Mouse (Mus musculus): ENCODE data around the gene Fam122c. TPM values are rescaled to one million over a fixed set of nuclear protein-coding genes. Genes with fewer than 3 reads are reported as not detected.
A peak's percentile ranks its signal among the peaks of the same experiment; 100 is the strongest.

Fam122c gene
- not detected in 2 replicates for total RNA-seq (2014; rRNA removed; ENCODE audit: low replicate concordance)
- not detected in 2 replicates for polyA plus RNA-seq (2015; fragmentation: Nextera tagmentation; extraction: Ambion mirVana)

DNA sequence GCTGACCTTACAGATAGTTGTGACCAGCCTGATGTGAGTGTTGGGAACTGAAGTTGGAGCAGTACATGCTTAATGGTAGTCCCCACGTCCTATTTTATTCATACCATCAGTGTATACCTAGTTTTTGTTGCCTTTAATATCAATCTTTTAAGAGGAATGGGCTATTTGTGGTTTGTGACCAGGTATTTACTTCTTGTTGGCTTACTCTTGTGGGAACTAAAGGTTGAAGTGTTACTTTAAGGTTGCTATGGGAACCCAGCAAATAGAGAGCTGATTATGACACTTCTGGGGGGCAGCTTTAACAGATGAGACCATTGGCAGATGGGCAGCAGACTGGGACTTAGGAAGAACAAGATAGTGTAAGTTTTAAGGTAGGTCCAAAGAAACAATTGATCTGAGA is at the start of gene Fam122c:
Gene Fam122c, plus strand, starts transcription at position 301 of the 400 bp plus-strand sequence.
- no peak for TF ChIP-seq EP300 (IDR thresholded peaks at IDR 0.05; ENCODE audit: low read depth)
- no peak for TF ChIP-seq CTCF (IDR thresholded peaks at IDR 0.05; ENCODE audit: low read depth)
- H3K27ac ChIP-seq (ENCODE audit: low read depth), result no peak within 1 kb of the TSS
- DNase-seq (ENCODE audit: low spot score) (no peak), ATAC-seq (ENCODE audit: insufficient read depth, low read depth) (no peak)
- H3K4me1 ChIP-seq (ENCODE audit: control insufficient read depth, insufficient read depth), result no peaks in the 10 kb centered on the region
- no peak within 1 kb of the TSS for H3K4me2 ChIP-seq (ENCODE audit: low read depth, low read length)
- no peak within 1 kb of the TSS for H3K9ac ChIP-seq (replicated peaks; ENCODE audit: low read depth, low read length)
- H3K9me3 ChIP-seq (replicated peaks; ENCODE audit: control insufficient read depth, low read length), result no peaks in the 10 kb centered on the region
- no peaks in the 10 kb centered on the region for H3K36me3 ChIP-seq (replicated peaks; ENCODE audit: control insufficient read depth, insufficient read depth, low read length)
- 44% methylated on average over 1 of the region's 1 CpGs for WGBS
- no peaks in the 10 kb centered on the region for H3K27me3 ChIP-seq (ENCODE audit: control insufficient read depth, insufficient read depth, low read length)
- H3K4me3 ChIP-seq (ENCODE audit: low read depth, low read length), result no peak within 1 kb of the TSS

DNA sequence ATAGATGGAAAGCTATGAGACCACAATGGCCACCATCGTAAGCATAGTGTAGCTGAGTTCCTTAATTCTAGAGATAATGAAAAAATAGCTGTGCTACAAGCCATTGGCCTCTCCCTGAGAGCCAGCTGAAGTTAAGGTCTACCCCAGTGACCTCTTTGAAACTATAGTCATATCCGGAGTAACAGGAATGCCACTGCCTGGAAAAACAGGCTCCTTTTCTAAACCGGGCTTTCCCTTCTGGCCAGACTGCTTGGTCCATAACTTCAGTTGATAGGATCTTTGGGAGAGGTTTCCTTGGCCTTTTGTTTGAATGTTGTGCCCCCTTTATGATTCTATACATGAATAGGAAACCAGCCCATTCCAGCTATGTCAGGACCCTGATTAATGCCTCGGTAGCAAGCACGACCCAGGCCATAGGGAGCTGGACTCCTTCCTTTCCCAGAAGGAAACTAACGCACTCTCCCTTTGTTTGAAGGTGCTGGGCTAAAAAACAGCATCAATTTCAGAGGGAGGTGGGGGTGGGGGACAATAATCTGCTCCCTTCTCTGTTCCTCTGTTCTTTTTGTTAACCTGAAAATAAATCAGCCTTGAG is 48.8 kb upstream of the Fam122c start:
- Histone ChIP-seq H3K27ac (ENCODE audit: low read depth) (peak overlapping the region; percentile 62), H3K9me3 (replicated peaks; ENCODE audit: control insufficient read depth, low read length) (no peaks in the 10 kb centered on the region), H3K36me3 (replicated peaks; ENCODE audit: control insufficient read depth, insufficient read depth, low read length) (no peaks in the 10 kb centered on the region), H3K9ac (replicated peaks; ENCODE audit: low read depth, low read length) (no peak overlapping the region), H3K4me2 (ENCODE audit: low read depth, low read length) (no peak overlapping the region), H3K27me3 (ENCODE audit: control insufficient read depth, insufficient read depth, low read length) (no peaks in the 10 kb centered on the region), H3K4me3 (ENCODE audit: low read depth, low read length) (no peak overlapping the region), H3K4me1 (ENCODE audit: control insufficient read depth, insufficient read depth) (no peaks in the 10 kb centered on the region)
- TF ChIP-seq CTCF (IDR thresholded peaks at IDR 0.05; ENCODE audit: low read depth), result no peak
- TF ChIP-seq EP300 (IDR thresholded peaks at IDR 0.05; ENCODE audit: low read depth), result no peak
- ATAC-seq (ENCODE audit: insufficient read depth, low read depth), result no peak; the same call in 1 of the 2 replicates
- 53% methylated on average over 6 of the region's 6 CpGs for WGBS
- DNase-seq (ENCODE audit: low spot score), result peak; percentile 35

DNA sequence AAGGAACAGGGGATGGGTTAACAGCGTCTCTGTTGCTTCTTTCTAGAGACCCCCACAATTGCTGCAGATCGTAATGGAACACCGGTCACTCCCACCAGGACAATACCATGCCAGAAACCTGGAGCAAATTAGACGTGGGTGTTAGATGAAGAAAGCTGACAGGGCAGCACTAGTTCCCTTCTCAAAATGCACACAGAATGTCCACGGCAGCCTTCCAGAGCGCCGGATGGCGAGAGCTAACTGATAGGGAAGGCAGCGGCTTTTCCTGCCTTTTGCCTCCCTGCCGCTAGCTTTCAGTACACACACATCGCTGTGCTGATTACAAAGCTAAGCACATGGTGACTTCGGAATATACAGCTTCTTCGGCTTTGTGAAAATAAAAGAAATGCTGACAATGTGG is 41.3 kb upstream of the Fam122c start:
- no peaks in the 10 kb centered on the region for H3K36me3 ChIP-seq (replicated peaks; ENCODE audit: control insufficient read depth, insufficient read depth, low read length)
- no peaks in the 10 kb centered on the region for H3K4me1 ChIP-seq (ENCODE audit: control insufficient read depth, insufficient read depth)
- H3K4me3 ChIP-seq (ENCODE audit: low read depth, low read length), result peak overlapping the region; percentile 36
- H3K27ac ChIP-seq (ENCODE audit: low read depth), result peak overlapping the region; percentile 84
- H3K4me2 ChIP-seq (ENCODE audit: low read depth, low read length), result peak overlapping the region; percentile 60
- peak; percentile 33; the same call in 1 of the 2 replicates for ATAC-seq (ENCODE audit: insufficient read depth, low read depth)
- peak overlapping the region; percentile 40 for H3K9ac ChIP-seq (replicated peaks; ENCODE audit: low read depth, low read length)
- no peaks in the 10 kb centered on the region for H3K27me3 ChIP-seq (ENCODE audit: control insufficient read depth, insufficient read depth, low read length)
- DNase-seq (ENCODE audit: low spot score), result peak; percentile 63
- 29% methylated on average over 13 of the region's 13 CpGs for WGBS
- no peak for TF ChIP-seq CTCF (IDR thresholded peaks at IDR 0.05; ENCODE audit: low read depth)
- no peak for TF ChIP-seq EP300 (IDR thresholded peaks at IDR 0.05; ENCODE audit: low read depth)
- H3K9me3 ChIP-seq (replicated peaks; ENCODE audit: control insufficient read depth, low read length), result no peaks in the 10 kb centered on the region

DNA sequence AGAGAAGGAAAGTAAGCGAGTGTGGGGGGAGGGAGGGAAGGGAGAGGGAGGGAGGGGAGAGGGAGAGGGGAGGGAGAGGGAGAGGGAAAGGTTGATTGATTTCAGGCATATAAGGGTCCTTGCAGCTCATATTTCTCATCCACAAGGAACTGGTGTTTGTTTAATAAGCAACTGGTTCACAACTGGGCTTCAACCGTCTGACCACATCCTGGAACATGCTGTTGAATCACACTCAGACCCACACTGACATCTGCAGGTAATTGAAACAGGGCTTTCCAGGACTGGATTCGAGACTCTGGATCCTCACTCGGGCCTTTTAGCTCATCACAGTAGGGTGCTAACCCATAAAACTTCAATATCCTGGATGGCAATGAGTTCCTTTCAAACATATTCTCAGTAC is 39.5 kb upstream of the Fam122c start:
- H3K4me3 ChIP-seq (ENCODE audit: low read depth, low read length), result no peak overlapping the region
- no peak overlapping the region for H3K4me2 ChIP-seq (ENCODE audit: low read depth, low read length)
- no peak overlapping the region for H3K9ac ChIP-seq (replicated peaks; ENCODE audit: low read depth, low read length)
- no peaks in the 10 kb centered on the region for H3K36me3 ChIP-seq (replicated peaks; ENCODE audit: control insufficient read depth, insufficient read depth, low read length)
- 28% methylated on average over 4 of the region's 4 CpGs for WGBS
- ATAC-seq (ENCODE audit: insufficient read depth, low read depth) (peak; percentile 51; the same call in 1 of the 2 replicates), DNase-seq (ENCODE audit: low spot score) (peak; percentile 55)
- 0 out of 2 replicates have a peak overlapping the region, but pooled peaks have one; percentile 25 for H3K27ac ChIP-seq (ENCODE audit: low read depth)
- no peaks in the 10 kb centered on the region for H3K9me3 ChIP-seq (replicated peaks; ENCODE audit: control insufficient read depth, low read length)
- no peaks in the 10 kb centered on the region for H3K27me3 ChIP-seq (ENCODE audit: control insufficient read depth, insufficient read depth, low read length)
- no peaks in the 10 kb centered on the region for H3K4me1 ChIP-seq (ENCODE audit: control insufficient read depth, insufficient read depth)
- TF ChIP-seq CTCF (IDR thresholded peaks at IDR 0.05; ENCODE audit: low read depth) (peak; percentile 50), EP300 (IDR thresholded peaks at IDR 0.05; ENCODE audit: low read depth) (no peak)

DNA sequence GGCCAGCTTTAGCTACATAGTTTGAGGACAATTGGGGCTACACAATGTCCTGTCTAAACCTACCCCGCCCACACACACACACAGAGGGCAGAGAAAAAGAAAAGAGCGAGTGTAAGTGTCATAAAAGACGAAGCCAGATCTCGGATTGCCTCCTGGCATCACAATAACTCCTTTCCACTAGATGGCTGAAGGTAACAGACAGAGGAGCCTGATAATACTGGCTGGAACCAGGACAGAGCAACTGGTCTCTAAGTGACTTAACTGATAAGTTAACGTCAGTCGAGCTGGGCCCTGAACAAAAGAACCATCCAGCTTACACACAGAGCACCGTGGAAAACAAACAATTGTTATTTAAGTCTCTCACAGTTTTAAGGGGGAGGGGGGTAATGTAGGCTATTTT is 36.8 kb upstream of the Fam122c start:
- Histone ChIP-seq H3K4me1 (ENCODE audit: control insufficient read depth, insufficient read depth) (no peaks in the 10 kb centered on the region), H3K4me3 (ENCODE audit: low read depth, low read length) (no peak overlapping the region), H3K36me3 (replicated peaks; ENCODE audit: control insufficient read depth, insufficient read depth, low read length) (no peaks in the 10 kb centered on the region), H3K27ac (ENCODE audit: low read depth) (no peak overlapping the region), H3K9ac (replicated peaks; ENCODE audit: low read depth, low read length) (no peak overlapping the region), H3K9me3 (replicated peaks; ENCODE audit: control insufficient read depth, low read length) (no peaks in the 10 kb centered on the region), H3K4me2 (ENCODE audit: low read depth, low read length) (no peak overlapping the region), H3K27me3 (ENCODE audit: control insufficient read depth, insufficient read depth, low read length) (no peaks in the 10 kb centered on the region)
- ATAC-seq (ENCODE audit: insufficient read depth, low read depth) (no peak), DNase-seq (ENCODE audit: low spot score) (no peak)
- TF ChIP-seq EP300 (IDR thresholded peaks at IDR 0.05; ENCODE audit: low read depth) (no peak), CTCF (IDR thresholded peaks at IDR 0.05; ENCODE audit: low read depth) (no peak)
- 43% methylated on average over 7 of the region's 7 CpGs for WGBS

DNA sequence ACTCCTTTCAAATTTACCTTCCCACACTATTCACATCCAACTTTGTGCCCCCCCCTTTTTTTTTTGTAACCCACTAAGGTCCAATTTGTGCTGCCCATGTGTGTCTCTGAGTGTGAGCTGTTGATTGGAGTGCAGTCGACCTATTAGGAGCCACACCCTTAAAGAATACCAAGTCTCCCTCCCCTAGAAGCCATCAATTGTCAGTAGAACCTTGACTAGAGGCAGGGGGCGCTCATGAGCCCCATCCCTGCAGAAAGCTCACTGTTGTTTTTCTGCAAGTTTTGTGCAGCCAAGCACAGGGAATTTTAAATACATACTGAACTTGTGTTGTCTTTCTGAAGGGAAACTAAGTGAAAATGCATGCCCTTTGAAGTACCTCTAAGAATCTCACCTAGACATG is 35.3 kb upstream of the Fam122c start:
- ATAC-seq (ENCODE audit: insufficient read depth, low read depth) (no peak), DNase-seq (ENCODE audit: low spot score) (no peak)
- no peak overlapping the region for H3K4me3 ChIP-seq (ENCODE audit: low read depth, low read length)
- no peaks in the 10 kb centered on the region for H3K4me1 ChIP-seq (ENCODE audit: control insufficient read depth, insufficient read depth)
- H3K27me3 ChIP-seq (ENCODE audit: control insufficient read depth, insufficient read depth, low read length), result no peaks in the 10 kb centered on the region
- no peak overlapping the region for H3K27ac ChIP-seq (ENCODE audit: low read depth)
- H3K36me3 ChIP-seq (replicated peaks; ENCODE audit: control insufficient read depth, insufficient read depth, low read length), result no peaks in the 10 kb centered on the region
- H3K9ac ChIP-seq (replicated peaks; ENCODE audit: low read depth, low read length), result no peak overlapping the region
- H3K9me3 ChIP-seq (replicated peaks; ENCODE audit: control insufficient read depth, low read length), result no peaks in the 10 kb centered on the region
- H3K4me2 ChIP-seq (ENCODE audit: low read depth, low read length), result no peak overlapping the region
- 15% methylated on average over 2 of the region's 2 CpGs for WGBS
- TF ChIP-seq CTCF (IDR thresholded peaks at IDR 0.05; ENCODE audit: low read depth) (peak; percentile 42), EP300 (IDR thresholded peaks at IDR 0.05; ENCODE audit: low read depth) (no peak)

Data from heart, postnatal 0 days (tissue).